Mouse (Mus musculus) stomach, embryonic 16.5 days (tissue): Measurements from ENCODE around the gene Rptor. TPM values are rescaled to one million over a fixed set of nuclear protein-coding genes. Genes with fewer than 3 reads are reported as not detected.

Experiments
- ATAC-seq: fragments of 200-750 bp; cut with Nextera tagmentation; 2 replicates; pipeline ENCODE4 v1.8.0; 2017; ENCODE audit warnings: moderate number of reproducible peaks, moderate TSS enrichment; ENCODE audit not compliant: insufficient read depth, low FRiP score
- H3K27ac ChIP-seq: fragments of 300-500 bp; sonication (generic); 2 replicates; pipeline ENCODE4 v1.5.1; 2014; ENCODE audit warnings: low read length
- H3K27me3 ChIP-seq: fragments of 300-500 bp; sonication (generic); 2 replicates; pipeline ENCODE4 v1.6.1; 2014; ENCODE audit warnings: low read length, control low read depth, mixed read lengths; ENCODE audit not compliant: control insufficient read depth, insufficient read depth
- H3K36me3 ChIP-seq: fragments of 300-500 bp; sonication (generic); 2 replicates; pipeline ENCODE4 v1.6.1; 2014; ENCODE audit warnings: low read length; ENCODE audit not compliant: control insufficient read depth, insufficient read depth
- H3K4me1 ChIP-seq: fragments of 300-500 bp; sonication (generic); 2 replicates; pipeline ENCODE4 v1.6.1; 2014; ENCODE audit warnings: low read length, control low read depth, mixed read lengths; ENCODE audit not compliant: control insufficient read depth, insufficient read depth
- H3K4me2 ChIP-seq: fragments of 300-500 bp; sonication (generic); 2 replicates; pipeline ENCODE4 v1.6.1; 2014; ENCODE audit warnings: low read depth, low read length, mixed read lengths
- H3K4me3 ChIP-seq: fragments of 300-500 bp; sonication (generic); replicated peaks from 2 replicates; pipeline ENCODE4 v1.5.1; 2014; ENCODE audit warnings: mild to moderate bottlenecking, low read length
- H3K9ac ChIP-seq: fragments of 300-500 bp; sonication (generic); 2 replicates; pipeline ENCODE4 v1.6.1; 2014; ENCODE audit warnings: low read length
- H3K9me3 ChIP-seq: fragments of 300-500 bp; sonication (generic); replicated peaks from 2 replicates; pipeline ENCODE4 v1.6.1; 2016; ENCODE audit warnings: low read length, control low read depth; ENCODE audit not compliant: control insufficient read depth
- WGBS: fragments of 180-500 bp; shearing (Covaris S2); extraction: QIAGEN DNeasy Blood & Tissue Kit; methylation state at CpG from one replicate; pipeline ENCODE4 v1.1.7; 2014; 5-methylcytosine and 5-hydroxymethylcytosine counted together
- polyA plus RNA-seq: library from polyadenylated mRNA; unstranded; fragments of >200 nt; fragmentation: Nextera tagmentation; extraction: Ambion mirVana; gene quantifications from 2 replicates; pipeline ENCODE4 v1.2.1, GENCODE M21; 2015

Gene Rptor
- polyA plus RNA-seq, 1 experiment from 2014 or later: 6.1 TPM

DNA sequence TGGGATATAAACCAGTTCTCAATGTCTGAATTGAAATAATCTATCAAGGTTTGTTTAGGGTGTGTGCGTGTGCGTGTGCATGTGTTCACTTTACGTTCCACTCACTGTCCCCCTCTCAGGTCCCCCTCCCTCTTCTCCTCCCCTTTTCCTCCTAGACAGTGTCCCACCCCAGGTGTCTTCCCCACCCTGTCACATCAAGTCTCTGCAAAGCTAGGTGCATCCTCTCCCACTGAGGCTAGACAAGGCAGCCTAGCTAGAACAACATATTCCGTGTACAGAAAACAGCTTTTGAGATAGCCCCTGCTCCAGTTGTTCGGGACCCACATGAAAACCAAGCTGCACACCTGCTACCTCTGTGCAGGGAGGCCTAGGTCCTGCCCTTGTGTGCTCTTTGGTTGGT lies 245.5 kb downstream of the Rptor start:
- Histone ChIP-seq H3K4me3 (no peak overlapping the region), H3K4me1 (no peaks in the 10 kb centered on the region), H3K27ac (no peak overlapping the region), H3K27me3 (no peaks in the 10 kb centered on the region), H3K4me2 (no peak overlapping the region), H3K9ac (no peak overlapping the region), H3K9me3 (no peaks in the 10 kb centered on the region), H3K36me3 (0 out of 2 replicates have a peak, but pooled peaks cover 6% of the 10 kb centered on the region)
- 86% methylated on average over 5 of the region's 5 CpGs for WGBS
- no peak for ATAC-seq

DNA sequence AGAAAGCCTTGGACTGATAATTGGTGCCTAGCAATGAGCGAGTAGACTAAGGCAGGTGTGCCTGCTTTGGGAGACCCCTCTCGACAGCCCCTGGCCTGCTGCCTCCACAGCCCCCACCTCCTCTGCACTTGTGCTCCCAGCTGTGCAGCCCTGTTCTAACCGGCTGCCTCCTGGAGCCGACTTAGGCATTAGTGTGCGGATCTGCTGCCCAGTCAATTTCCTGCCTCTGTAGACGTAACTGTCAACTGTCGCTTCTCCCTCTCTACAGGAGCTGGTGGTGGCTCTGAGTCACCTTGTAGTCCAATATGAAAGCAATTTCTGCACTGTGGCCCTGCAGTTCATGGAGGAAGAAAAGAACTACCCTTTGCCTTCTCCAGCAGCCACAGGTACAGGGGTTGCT lies 253.3 kb downstream of the Rptor start:
- Histone ChIP-seq H3K4me1 (no peaks in the 10 kb centered on the region), H3K27me3 (no peaks in the 10 kb centered on the region), H3K27ac (no peak overlapping the region), H3K36me3 (0 out of 2 replicates have a peak, but pooled peaks cover 6% of the 10 kb centered on the region), H3K4me3 (no peak overlapping the region), H3K4me2 (no peak overlapping the region), H3K9me3 (no peaks in the 10 kb centered on the region), H3K9ac (no peak overlapping the region)
- 74% methylated on average over 7 of the region's 7 CpGs for WGBS
- ATAC-seq: no peak

DNA sequence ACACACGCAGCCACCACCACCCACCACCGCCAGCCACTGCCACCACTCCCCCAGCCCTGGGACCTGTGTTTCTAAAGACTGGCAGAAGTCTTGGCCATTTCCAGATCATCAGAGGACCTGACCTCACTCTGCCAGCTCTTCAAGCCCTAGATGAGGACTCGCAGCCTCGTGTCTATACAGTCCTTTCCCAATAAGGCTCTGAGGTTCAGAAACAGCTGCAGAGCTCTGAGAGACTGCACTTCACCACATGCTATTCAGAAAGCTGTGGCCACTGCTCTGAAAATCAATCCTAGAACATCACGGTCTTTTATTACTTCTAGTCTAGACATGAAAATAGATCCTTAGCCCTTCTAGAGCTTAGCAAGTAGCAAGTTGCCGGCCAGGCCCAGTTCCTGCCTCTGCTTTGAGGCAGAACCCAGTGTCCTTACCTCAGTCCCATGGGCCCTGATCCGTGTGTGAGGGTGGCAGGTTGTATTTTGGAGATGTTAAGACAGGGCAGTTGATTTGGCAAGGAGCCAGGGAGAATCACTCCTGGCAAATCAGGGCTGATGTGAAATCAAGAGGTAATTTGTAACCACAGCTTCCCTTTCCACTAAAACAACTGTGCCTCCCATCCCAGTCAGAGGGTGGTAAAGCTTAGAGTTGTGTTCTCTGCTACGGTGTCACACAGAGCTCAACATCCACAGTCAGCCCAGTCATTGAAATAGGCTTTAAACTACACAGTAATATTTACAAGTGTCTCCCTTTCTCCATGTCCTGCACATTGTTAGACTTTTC lies 260.0 kb downstream of the Rptor start:
- Histone ChIP-seq H3K9ac (no peak overlapping the region), H3K9me3 (no peaks in the 10 kb centered on the region), H3K4me1 (no peaks in the 10 kb centered on the region), H3K4me3 (no peak overlapping the region), H3K4me2 (no peak overlapping the region), H3K27me3 (no peaks in the 10 kb centered on the region), H3K36me3 (no peaks in the 10 kb centered on the region), H3K27ac (no peak overlapping the region; the same call in 1 of the 2 replicates)
- 82% methylated on average over 8 of the region's 8 CpGs for WGBS
- no peak for ATAC-seq

DNA sequence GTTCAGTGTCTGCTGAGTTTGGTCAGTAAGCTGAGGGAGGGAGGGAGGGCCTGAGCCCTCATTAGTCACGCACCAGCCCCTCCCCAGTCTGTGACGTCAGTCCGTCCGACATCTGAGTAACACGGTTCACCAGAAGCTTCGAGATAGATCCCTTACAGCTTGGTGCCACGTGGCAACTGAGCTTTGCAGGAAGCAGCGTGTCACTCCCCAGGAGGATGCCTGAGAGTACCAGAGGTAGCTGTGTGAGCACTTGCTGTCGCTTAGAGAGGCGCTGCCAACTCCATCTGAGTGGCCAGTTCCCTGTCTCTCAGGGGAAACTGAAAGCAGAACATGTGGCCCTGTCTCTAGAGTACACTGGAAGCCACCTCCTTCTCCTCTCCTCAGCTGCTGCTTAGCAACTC lies 260.7 kb downstream of the Rptor start:
- no peak overlapping the region for H3K4me3 ChIP-seq
- H3K9me3 ChIP-seq: no peaks in the 10 kb centered on the region
- no peak overlapping the region for H3K4me2 ChIP-seq
- 0 out of 2 replicates have a peak overlapping the region, but pooled peaks have one; percentile 44 for H3K9ac ChIP-seq
- WGBS: 44% methylated on average over 10 of the region's 10 CpGs
- H3K4me1 ChIP-seq: no peaks in the 10 kb centered on the region
- H3K27ac ChIP-seq: peak overlapping the region; percentile 13; the same call in 1 of the 2 replicates
- ATAC-seq: peak; percentile 59; the same call in 1 of the 2 replicates
- no peaks in the 10 kb centered on the region for H3K27me3 ChIP-seq
- H3K36me3 ChIP-seq: no peaks in the 10 kb centered on the region

DNA sequence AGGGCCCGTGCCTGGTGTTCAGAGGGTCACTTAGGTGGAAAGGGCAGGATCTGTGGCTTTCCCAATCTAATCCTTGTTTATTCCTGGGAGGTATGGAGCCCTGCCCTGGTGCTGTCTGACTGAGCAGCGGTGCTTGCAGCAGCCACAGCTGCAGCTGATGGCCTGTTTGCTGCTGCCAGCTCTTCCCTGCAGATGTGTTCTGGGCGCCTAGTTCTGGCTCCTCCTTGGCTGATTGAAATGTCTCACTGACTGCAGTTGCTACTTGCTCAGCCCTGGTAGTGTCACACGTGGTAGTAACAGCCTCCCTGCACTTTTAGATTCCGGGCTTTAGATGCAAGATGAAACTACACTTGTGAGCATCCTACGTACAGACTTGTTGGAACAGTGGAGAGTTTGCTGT lies 264.1 kb downstream of the Rptor start:
- H3K4me3 ChIP-seq: no peak overlapping the region
- H3K36me3 ChIP-seq: no peaks in the 10 kb centered on the region
- 75% methylated on average over 6 of the region's 6 CpGs for WGBS
- no peak overlapping the region for H3K4me2 ChIP-seq
- no peaks in the 10 kb centered on the region for H3K27me3 ChIP-seq
- no peak for ATAC-seq
- H3K4me1 ChIP-seq: peaks cover 5% of the 10 kb centered on the region; the same call in 1 of the 2 replicates
- H3K9me3 ChIP-seq: no peaks in the 10 kb centered on the region
- H3K27ac ChIP-seq: no peak overlapping the region
- no peak overlapping the region for H3K9ac ChIP-seq

DNA sequence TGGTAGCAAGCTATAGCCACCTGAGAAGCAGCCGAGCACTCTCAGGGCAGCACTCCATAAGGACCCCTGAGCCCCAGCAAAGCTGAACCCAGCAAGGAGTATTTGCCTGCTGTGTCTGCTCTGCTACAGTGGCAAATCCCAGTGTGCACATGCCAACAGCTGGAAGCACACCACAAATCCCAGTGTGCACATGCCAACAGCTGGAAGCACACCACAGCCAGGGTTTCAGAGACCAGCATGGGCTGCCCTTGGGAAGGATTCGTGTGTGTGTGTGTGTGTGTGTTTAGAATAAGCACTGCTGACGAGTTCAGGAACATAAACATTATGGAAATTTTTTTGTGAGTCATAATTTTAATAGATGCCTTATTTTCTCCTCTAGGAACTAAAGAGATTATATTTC lies 265.4 kb downstream of the Rptor start:
- Histone ChIP-seq H3K27me3 (no peaks in the 10 kb centered on the region), H3K4me3 (no peak overlapping the region), H3K9ac (no peak overlapping the region), H3K4me1 (peaks cover 5% of the 10 kb centered on the region; the same call in 1 of the 2 replicates), H3K27ac (peak overlapping the region; percentile 41; the same call in 1 of the 2 replicates), H3K36me3 (no peaks in the 10 kb centered on the region), H3K4me2 (no peak overlapping the region), H3K9me3 (no peaks in the 10 kb centered on the region)
- WGBS: 59% methylated on average over 3 of the region's 3 CpGs
- no peak for ATAC-seq

DNA sequence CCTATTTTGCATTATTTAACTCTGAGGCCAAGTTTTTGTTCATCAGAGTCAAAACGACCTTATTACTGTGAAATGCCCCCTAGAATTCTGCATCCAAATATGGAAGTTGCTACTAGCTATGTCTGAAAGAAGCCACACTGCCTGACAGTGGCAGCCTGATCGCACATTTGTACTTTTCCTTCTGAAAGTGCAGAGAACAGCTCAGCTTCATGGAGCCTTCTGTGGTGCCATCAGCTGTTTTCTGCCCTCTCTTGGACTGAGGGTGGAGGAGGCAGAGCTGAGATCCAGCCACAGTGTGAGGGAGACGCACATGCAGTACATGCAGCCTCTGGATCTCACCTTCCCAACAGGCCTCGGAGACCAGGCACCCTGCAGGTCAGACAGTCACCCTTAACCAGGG lies 265.9 kb downstream of the Rptor start:
- no peaks in the 10 kb centered on the region for H3K36me3 ChIP-seq
- H3K9ac ChIP-seq: peak overlapping the region; percentile 28; the same call in 1 of the 2 replicates
- no peak for ATAC-seq
- peaks cover 5% of the 10 kb centered on the region; the same call in 1 of the 2 replicates for H3K4me1 ChIP-seq
- no peak overlapping the region for H3K4me3 ChIP-seq
- 72% methylated on average over 4 of the region's 4 CpGs for WGBS
- no peaks in the 10 kb centered on the region for H3K9me3 ChIP-seq
- no peaks in the 10 kb centered on the region for H3K27me3 ChIP-seq
- H3K4me2 ChIP-seq: no peak overlapping the region
- peak overlapping the region; percentile 83 for H3K27ac ChIP-seq

DNA sequence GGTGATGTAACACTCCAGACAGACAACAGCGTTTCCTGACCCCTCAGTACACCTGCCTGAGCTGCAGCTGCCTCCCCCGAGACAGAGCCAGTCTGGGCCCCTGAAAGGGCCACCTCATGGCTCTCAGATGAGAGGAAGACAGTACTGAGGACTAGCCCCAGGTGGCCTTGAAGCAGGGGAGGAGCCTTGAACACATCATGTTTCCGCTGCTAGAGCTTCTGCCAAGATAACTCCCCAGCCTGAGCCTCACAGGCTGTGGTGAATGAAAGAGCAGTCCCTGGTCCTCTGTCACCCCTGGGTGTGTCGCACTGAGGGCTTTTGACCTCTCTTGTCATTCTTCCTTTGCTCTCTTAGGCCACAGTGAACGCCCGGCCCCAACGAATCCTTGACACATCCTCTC lies 268.4 kb downstream of the Rptor start:
- 86% methylated on average over 7 of the region's 7 CpGs for WGBS
- no peak overlapping the region for H3K27ac ChIP-seq
- peaks cover 5% of the 10 kb centered on the region; the same call in 1 of the 2 replicates for H3K4me1 ChIP-seq
- H3K4me3 ChIP-seq: no peak overlapping the region
- no peak overlapping the region for H3K4me2 ChIP-seq
- no peak overlapping the region for H3K9ac ChIP-seq
- no peaks in the 10 kb centered on the region for H3K27me3 ChIP-seq
- H3K9me3 ChIP-seq: no peaks in the 10 kb centered on the region
- no peaks in the 10 kb centered on the region for H3K36me3 ChIP-seq
- ATAC-seq: no peak

DNA sequence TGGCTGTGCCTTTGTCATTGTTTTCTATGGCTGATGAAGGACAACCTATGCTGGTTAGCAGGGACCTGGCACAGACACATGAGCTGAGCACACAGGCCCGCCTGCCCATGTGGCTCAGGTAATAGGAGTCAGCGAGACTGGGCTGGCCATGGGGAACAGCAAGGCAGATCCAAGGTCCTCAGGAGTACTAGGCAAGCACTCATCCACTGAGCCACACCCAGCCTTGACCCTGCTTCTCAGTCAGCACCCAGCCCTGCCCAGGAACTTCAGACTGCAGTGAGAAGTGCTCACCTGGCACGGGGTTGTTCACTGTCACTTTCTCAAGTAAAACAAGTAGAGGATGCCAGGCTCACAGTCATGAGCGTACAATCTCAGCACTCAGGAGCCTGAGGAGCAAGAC lies 270.9 kb downstream of the Rptor start:
- no peak overlapping the region for H3K4me2 ChIP-seq
- no peak overlapping the region for H3K4me3 ChIP-seq
- H3K4me1 ChIP-seq: peaks cover 4% of the 10 kb centered on the region; the same call in 1 of the 2 replicates
- H3K27me3 ChIP-seq: no peaks in the 10 kb centered on the region
- H3K36me3 ChIP-seq: no peaks in the 10 kb centered on the region
- no peak overlapping the region for H3K9ac ChIP-seq
- WGBS: 88% methylated on average over 4 of the region's 4 CpGs
- no peak for ATAC-seq
- H3K9me3 ChIP-seq: no peaks in the 10 kb centered on the region
- no peak overlapping the region for H3K27ac ChIP-seq
